Mouse (Mus musculus) testis, adult 2 months (tissue): ENCODE data around the gene Gm17087. TPM values are rescaled to one million over a fixed set of nuclear protein-coding genes. Genes with fewer than 3 reads are reported as not detected.
A peak's percentile ranks its signal among the peaks of the same experiment; 100 is the strongest.

ENCODE experiments used
- H3K27ac ChIP-seq: fragments of 200-500 bp; 2 replicates; pipeline ENCODE4 v1.5.1; 2012; ENCODE audit warnings: low read depth, low read length; ENCODE audit not compliant: control insufficient read depth, insufficient read depth
- H3K27me3 ChIP-seq: fragments of 200-500 bp; 2 replicates; pipeline ENCODE4 v1.6.1; 2012; ENCODE audit warnings: mild to moderate bottlenecking, low read length, moderate library complexity; ENCODE audit not compliant: control insufficient read depth, insufficient read depth
- H3K36me3 ChIP-seq: fragments of 200-500 bp; 2 replicates; pipeline ENCODE4 v1.6.1; 2012; ENCODE audit warnings: mild to moderate bottlenecking, low read length; ENCODE audit not compliant: control insufficient read depth, insufficient read depth
- H3K4me1 ChIP-seq: fragments of 200-500 bp; 2 replicates; pipeline ENCODE4 v1.6.1; 2012; ENCODE audit warnings: low read length; ENCODE audit not compliant: control insufficient read depth, insufficient read depth
- H3K4me3 ChIP-seq: fragments of 200-500 bp; 2 replicates; pipeline ENCODE4 v1.5.1; 2012; ENCODE audit warnings: low read depth, mild to moderate bottlenecking, low read length, moderate library complexity, mixed read lengths; ENCODE audit not compliant: control insufficient read depth
- CTCF ChIP-seq: fragments of 200-500 bp; IDR thresholded peaks from 2 replicates; pipeline ENCODE4 v1.5.1; 2012; ENCODE audit warnings: low read depth, mild to moderate bottlenecking, inconsistent platforms, low read length, moderate library complexity; ENCODE audit not compliant: control insufficient read depth, insufficient read depth, insufficient replicate concordance
- POLR2A ChIP-seq: fragments of 200-500 bp; IDR thresholded peaks from 2 replicates; pipeline ENCODE4 v1.6.1; 2012; ENCODE audit warnings: low read depth, mild to moderate bottlenecking, inconsistent platforms, low read length, moderate library complexity; ENCODE audit not compliant: control insufficient read depth
- polyA plus RNA-seq: library from polyadenylated mRNA; depleted of rRNA; stranded (reverse); fragments of >200 nt; gene quantifications from 2 replicates; pipeline ENCODE4 v1.2.3, GENCODE M21; 2012

The Gm17087 gene
- polyA plus RNA-seq, 1 experiment = not detected

- H3K27me3 ChIP-seq = no peaks in the 10 kb centered on the region
- no peak for TF ChIP-seq CTCF
- no peak for TF ChIP-seq POLR2A
- H3K4me1 ChIP-seq = no peaks in the 10 kb centered on the region
- H3K27ac ChIP-seq = no peak overlapping the region
- no peaks in the 10 kb centered on the region for H3K36me3 ChIP-seq
- no peak overlapping the region for H3K4me3 ChIP-seq
Observed at GRCm38 (mm10) chr17:8546366-8546765, 20.4 kb downstream of the Gm17087 start.

- H3K4me3 ChIP-seq = no peak overlapping the region
- no peaks in the 10 kb centered on the region for H3K4me1 ChIP-seq
- no peak for TF ChIP-seq CTCF
- TF ChIP-seq POLR2A = no peak
- no peaks in the 10 kb centered on the region for H3K36me3 ChIP-seq
- H3K27ac ChIP-seq = no peak overlapping the region
- H3K27me3 ChIP-seq = no peaks in the 10 kb centered on the region
Observed at GRCm38 (mm10) chr17:8541974-8542538, 24.7 kb downstream of the Gm17087 start.

DNA sequence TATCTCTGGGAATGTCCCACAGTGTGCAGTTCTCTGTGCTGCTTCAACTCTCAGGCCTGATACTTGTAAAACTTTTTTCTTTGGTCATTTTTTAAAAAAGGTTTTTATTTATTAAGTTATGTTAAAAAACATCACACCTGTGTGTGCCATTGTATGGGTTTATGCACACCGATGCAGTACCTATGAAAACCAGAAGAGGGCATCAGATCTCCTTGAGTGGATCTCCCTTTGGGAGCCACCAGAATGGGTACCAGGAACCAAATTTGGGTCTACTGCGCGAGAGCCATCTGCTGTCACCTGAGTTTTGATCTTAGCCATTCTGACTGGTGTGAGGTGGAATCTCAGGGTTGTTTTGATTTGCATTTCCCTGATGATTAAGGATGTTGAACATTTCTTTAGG lies 28.6 kb downstream of the Gm17087 start:
- H3K4me3 ChIP-seq = no peak overlapping the region
- H3K36me3 ChIP-seq = no peaks in the 10 kb centered on the region
- no peaks in the 10 kb centered on the region for H3K4me1 ChIP-seq
- H3K27ac ChIP-seq = no peak overlapping the region
- TF ChIP-seq CTCF (no peak), POLR2A (no peak)
- H3K27me3 ChIP-seq = no peaks in the 10 kb centered on the region

DNA sequence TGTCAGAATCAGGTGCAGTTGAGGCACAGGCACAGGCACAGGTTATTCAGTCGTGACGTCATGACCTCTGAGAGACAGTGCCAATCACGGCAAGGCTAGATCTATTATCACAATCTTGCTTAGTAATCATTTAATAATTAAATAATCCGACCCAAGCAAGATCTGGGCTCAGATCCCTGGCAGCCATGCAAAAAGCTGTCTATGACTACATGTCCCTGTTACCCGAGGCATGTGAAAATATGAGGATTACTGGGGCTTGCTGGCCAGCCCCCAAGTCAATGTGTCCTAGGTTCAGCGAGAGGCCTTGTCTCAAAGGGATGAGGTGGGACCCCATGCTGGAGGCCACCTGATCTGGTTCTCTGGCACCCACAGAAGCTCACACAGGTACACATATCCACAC lies 30.2 kb downstream of the Gm17087 start:
- TF ChIP-seq POLR2A = no peak
- no peak for TF ChIP-seq CTCF
- H3K4me1 ChIP-seq = no peaks in the 10 kb centered on the region
- H3K27ac ChIP-seq = no peak overlapping the region
- no peaks in the 10 kb centered on the region for H3K36me3 ChIP-seq
- H3K4me3 ChIP-seq = no peak overlapping the region
- no peaks in the 10 kb centered on the region for H3K27me3 ChIP-seq

GRCm38 (mm10) chr17:8533828-8534227 lies 32.9 kb downstream of the Gm17087 start:
- Histone ChIP-seq H3K4me3 (no peak overlapping the region), H3K4me1 (no peaks in the 10 kb centered on the region), H3K27me3 (no peaks in the 10 kb centered on the region), H3K27ac (no peak overlapping the region), H3K36me3 (no peaks in the 10 kb centered on the region)
- peak; percentile 71; the same call in 1 of the 2 replicates for TF ChIP-seq CTCF
- TF ChIP-seq POLR2A = no peak

DNA sequence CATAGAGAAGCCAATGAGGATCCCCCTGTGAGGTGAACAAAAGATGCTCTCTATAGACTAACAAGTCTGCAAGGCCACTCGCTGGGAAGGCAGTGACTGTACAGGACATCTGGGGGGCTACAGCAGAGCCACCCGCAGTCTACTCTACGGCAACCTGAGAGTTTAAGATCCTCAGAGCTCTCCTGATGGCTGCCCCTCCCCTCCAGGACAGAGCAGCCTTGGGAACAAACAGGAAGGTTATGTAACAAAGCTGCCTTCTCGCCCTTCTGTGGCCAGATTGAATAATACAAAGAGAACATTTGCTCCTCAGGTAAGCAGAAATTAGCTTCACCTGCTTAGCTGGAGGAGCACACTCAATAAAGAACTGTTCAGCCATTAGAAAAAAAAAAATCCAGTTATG lies 34.1 kb downstream of the Gm17087 start:
- Histone ChIP-seq H3K27me3 (no peaks in the 10 kb centered on the region), H3K36me3 (no peaks in the 10 kb centered on the region), H3K27ac (no peak overlapping the region), H3K4me1 (no peaks in the 10 kb centered on the region), H3K4me3 (no peak overlapping the region)
- no peak for TF ChIP-seq CTCF
- TF ChIP-seq POLR2A = no peak

DNA sequence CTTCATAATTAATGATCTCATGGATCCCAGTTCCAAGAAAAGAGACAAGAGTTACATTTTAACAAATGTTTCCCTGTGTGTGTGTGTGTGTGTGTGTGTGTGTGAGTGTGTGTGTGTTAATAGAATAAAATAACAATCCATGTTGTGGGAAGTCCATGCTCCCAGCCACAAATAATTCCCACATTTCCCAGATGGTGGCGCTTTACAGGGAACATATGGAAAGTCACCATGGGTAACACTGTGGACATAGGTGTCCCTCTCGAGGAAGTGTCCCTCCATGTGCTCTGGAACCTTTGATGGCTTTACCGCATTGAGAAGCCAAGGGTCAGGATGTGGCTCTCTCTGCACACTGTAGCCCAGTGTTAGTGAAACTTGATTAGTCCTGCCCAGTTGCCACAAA lies 38.1 kb downstream of the Gm17087 start:
- no peaks in the 10 kb centered on the region for H3K27me3 ChIP-seq
- H3K27ac ChIP-seq = no peak overlapping the region
- TF ChIP-seq CTCF = no peak
- TF ChIP-seq POLR2A = no peak
- H3K4me1 ChIP-seq = peaks cover 7% of the 10 kb centered on the region
- no peak overlapping the region for H3K4me3 ChIP-seq
- no peaks in the 10 kb centered on the region for H3K36me3 ChIP-seq
